Mouse (Mus musculus): ENCODE measurements around the gene Ankrd54.

The Ankrd54 gene

DNA sequence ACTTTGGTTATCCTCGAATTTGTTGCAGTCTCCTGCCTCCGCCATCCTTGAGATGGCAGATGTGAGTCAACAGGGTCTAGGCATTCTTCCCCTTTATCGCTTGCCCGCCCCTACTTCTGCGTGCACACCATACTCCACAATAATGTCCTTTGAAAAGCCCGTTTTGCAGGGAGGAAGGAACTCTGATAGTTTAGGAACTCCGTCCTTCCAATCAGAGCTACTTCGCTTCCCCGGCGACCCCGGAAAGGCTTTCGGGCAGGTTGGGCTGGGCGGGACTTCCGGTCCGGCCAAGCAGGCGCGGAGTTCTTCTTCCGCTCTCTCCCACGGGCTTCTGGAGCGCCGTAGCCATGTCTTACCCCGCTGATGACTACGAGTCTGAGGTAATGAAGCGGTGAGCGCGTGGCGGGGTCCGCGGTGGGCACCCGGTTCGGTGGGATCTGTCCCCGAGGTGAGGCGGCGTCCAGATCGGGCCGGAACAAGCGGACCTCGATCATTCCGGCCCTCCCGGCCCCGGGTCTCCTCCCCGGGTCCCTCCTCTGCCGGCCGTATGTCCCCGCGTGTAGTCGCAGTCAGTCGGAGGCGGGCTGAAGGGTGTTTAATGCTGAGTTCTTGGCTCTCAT lies 12.3 kb upstream of the Ankrd54 start, which contains the start of gene Eif3l:
Gene Eif3l, plus strand, starts transcription at position 267 of the 620 bp plus-strand sequence.
- DNase-seq, result peak; percentile 92

DNA sequence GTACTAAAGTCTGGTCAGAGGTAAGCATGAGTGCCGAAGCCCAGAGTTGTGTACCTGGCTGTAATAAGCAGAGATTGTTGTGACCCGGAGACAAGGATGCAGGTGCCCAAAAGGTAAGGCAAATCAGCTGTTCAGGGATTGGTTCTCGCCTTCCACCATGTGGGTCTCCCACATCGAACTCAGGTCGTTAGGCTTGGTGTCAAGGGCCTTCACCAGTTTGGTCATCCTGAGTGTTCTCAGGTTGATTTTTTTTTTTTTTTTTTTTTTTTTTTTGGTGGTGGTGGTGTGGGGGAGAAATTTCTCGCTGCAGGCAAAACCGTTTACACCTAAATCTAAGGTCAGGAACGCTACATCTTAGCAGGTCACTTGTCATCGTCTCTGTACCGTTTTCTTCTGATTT lies 11.8 kb upstream of the Ankrd54 start:
- no peak for DNase-seq

DNA sequence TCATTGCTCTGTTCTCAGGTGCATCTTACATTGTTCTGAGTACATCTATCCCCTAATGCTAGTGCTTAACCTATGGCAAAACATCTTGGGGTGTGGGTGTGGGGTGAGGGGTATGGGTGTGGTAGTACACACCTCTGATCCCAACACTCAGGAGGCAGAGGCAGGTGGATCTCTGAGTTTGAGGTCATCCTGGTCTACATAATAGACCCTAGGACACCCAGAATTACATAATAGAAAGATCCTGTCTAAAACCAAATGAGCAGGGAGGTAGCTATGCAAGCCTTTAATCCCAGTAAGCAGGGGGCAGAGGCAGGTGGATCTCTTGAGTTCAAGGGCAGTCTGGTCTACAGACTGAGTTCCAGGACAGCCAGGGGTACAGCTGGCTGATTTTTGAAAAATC lies 11.1 kb upstream of the Ankrd54 start:
- DNase-seq, result no peak

DNA sequence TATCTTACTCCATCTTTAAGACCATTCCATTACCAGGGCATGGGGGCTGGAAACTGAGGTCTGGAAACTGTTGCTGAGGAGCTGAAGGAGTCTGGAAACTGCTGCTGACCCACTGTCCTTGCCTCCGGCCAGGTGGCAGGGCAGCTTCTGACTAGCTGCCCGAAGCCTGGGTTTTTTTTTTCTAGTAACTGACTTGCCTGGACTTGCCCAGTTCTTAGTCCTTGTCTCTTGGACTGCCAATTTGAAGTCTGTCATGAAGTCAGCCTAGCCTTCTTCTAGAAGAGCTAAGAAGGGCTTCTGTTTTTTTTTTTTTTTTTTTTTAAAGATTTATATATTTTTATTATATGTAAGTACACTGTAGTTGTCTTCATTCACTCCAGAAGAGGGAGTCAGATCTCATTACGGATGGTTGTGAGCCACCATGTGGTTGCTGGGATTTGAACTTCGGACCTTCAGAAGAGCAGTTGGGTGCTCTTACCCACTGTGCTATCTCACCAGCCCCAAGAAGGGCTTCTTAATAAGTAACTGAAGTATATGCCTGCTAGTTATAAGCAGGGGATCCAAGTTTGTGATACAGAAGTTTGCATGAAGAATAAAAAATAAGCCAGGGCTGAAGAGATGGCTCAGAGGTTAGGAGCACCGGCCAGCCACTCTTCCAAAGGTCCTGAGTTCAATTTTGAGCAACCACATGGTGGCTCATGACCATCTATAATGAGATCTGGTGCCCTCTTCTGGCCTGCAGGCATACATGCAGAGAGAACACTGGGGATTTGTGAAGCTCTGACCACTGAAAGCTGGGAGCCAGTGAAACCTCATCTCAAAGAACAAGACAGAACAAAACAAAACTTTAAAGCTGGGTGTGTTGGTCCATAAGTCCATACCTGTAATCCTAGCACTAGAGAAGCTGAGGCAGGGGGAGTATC lies 8.7 kb upstream of the Ankrd54 start:
- peak; percentile 63 for DNase-seq

DNA sequence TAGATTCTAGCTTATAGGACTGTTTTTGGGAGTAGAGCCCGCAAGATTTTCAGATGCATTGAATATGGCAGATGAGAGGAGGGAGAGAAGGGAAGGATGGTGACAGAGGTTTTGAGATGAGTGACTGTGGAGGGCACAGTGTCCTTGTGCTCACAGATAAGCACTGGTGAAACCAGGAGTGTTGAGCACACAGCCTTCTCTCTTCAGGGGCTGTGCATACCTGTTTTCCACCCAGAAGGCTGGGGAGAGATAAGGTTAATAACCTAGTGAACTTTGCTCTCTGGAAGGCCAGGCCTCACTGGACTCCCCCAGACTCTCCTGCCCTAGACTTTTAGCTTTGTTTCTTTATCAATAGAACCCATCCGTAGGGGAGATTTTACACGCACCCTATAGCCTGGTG lies 5.7 kb upstream of the Ankrd54 start:
- no peak for DNase-seq

DNA sequence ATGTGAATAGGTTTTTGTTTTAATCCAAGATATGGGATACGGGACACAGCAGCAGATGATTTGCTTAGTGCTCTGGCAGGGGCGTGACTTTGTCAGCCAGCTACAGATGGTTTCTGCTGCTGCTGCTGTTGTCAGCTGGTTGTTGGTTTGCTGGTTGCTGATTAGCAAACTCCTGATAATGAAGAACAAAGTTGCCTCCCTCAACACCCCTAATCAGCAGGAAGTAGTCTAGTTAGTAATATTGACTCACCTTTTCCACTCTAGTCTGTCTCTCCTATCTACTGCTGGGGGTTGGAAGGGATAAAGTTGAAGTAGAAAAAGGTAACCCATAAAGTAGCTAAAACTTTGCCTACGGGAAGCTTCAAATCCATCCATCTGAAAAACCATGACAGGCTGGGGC lies 4.9 kb upstream of the Ankrd54 start:
- no peak for DNase-seq

DNA sequence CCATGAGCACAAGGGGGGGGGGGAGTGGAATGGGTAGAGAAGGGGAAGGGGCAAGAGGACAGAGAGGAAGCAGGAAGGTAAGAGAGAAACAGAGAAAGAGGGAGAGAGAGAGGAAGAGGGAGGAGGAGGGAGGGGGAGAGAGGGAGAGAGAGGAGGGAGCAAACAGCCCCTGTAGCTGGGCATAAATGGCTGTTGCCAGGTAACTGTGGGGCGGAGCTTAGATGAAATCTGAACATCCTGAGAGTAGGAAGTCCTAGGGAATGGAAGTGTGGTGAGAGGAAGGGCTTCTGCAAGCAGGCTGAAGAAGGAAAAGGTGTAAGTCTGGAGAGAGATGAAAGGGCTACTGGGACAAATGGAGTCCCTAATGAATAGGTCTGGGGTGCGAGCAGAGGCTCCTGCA lies 3.6 kb upstream of the Ankrd54 start:
- no peak for DNase-seq

DNA sequence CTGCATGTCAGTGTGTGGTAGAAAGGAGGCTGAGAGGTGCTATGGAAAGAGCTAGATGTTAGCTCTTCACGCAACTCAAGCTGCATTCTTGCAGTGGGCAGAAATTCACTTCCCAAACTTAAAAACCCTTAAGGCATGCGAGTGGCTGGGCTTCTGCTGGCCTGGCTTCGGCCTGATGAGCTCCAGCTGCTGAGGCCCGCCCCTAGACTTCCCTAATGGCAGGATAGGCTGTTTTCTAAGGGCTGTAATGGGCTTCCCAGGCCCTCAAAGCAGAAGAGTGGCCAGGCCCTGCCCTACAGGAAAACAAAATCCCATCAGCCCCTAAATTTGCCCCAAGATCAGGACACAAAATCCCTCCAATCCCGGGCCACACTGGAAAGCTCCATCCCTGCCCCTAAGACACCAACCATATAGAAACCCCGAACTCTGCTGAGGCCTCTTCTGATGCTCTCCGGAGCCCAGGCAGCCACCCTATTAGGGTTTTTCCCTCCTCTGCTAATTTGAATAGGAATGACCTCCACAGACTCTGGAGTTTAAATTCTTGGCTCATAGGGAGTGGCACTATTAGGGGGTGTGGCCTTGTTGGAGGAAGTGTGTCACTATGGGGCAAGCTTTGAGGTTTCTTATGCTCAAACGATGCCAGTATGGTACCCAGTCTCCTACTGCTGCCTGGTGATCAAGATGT lies 2.5 kb upstream of the Ankrd54 start:
- DNase-seq, result peak; percentile 62

DNA sequence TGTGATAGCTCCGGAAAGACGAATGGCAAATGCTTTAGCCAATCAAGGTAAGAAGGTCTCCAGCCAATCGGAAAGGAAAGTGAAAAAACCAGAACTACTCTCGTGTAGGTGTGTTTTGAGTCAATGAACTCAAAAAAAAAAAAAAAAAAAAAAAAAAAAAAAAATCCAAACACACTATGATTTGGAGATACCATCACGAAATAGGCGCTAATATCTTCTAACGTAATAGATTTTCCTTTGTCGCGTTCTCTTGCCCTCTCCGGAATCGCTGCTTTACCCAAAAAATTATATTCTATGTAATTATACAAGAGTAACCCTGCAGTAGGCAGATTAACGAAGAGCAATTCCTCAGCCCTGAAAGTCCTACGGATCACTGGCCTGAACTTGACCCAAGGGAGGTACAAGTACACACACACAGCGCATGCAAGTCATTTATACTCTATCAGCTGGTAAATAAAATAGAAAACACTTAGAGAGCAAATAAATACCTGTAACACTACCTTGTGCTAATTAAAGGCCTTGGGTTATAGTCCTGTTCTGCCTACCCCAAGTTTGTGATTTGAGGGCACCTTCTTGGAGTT lies 557 bp upstream of the Ankrd54 start:
- no peak for DNase-seq

DNA sequence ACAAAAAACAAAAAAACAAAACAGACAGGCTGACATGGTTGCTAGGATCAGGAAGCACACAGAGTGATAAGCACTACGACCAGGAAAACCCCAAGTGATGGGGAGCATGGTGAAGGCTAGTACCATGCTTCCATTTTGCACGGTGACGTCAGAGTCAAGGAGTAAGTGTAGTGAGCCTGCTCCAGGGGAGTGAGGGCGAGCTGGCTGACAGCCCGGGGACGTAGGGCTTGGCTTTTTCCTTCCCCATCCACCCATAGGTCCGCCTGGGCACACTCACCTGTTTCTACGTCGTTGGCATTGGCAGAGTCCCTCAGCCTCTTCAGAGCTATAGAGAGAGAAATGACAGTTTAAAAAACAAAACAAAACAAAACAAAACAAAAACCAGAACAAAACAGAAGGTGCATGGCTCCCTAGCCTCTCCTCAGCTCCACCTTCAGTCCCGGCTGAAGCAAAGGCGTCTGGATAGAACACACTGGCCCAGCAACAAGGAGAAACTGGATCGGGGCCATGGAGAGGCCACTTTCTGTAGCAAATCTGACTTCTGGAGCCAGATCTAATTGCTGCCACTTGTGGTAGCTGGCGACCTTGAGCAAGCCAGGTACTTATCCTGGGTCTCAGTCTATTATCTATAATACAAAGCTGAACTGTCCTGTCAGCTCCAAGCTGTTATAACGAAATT lies 1.7 kb downstream of the Ankrd54 start:
- peak; percentile 31 for DNase-seq

DNA sequence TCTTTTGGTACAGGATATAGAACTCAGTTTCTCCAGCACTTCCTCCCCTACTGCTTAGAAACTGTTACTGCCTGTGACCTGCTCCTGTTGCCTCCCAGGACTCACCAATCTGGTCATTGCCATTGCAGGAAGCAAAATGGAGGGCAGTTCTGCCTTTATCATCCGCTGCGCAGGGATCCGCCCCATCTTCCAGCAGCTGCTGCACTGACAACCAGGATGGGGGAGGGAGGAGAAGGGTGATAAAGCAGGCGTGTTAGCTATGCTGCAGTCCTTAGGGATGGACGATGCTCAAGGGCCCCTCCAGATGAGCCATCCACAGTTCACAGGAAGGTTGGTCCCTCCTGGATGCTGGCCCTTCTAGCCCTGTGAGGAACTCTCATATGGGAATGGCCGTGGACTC lies 4.8 kb downstream of the Ankrd54 start:
- DNase-seq, result no peak

DNA sequence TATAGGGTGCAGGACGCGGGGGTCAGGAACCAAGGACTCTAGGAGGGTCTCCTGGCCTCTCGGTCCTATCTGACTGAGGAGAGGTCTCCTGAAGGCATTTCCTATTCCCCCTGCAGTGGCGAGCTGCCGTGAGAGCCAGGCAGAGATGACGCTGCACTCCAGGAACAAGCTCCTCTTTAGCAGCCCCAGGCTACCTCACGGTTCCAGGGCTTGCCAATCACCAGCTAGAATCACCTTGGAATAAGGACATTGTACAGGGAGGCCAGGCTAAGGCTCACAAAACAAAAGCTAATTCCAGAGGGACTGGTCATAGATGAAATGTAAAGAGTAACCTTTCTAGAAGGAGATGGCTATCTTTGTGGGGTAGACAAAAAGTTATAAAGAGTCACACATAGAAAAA lies 6.1 kb downstream of the Ankrd54 start:
- DNase-seq, result no peak

DNA sequence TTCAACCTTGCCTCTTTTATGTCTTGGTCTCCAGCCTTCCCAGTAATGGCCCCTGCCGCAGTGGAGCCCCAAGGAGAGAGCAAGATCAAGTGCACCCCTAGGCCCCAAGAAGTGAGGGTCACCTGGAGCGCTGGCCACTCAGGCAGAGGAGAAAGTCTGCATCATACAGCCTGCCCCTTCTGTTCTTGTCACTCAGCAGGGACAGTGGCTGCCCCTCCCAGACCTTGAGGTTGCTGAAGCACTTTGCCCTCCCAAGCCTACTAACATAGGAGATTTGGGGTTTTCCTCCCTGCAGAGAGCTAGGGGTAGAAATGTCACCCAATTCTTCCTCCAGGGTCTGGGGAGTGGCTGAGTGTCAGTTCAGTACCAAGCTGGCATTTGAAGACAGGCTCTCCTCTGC lies 10.3 kb downstream of the Ankrd54 start:
- no peak for DNase-seq

DNA sequence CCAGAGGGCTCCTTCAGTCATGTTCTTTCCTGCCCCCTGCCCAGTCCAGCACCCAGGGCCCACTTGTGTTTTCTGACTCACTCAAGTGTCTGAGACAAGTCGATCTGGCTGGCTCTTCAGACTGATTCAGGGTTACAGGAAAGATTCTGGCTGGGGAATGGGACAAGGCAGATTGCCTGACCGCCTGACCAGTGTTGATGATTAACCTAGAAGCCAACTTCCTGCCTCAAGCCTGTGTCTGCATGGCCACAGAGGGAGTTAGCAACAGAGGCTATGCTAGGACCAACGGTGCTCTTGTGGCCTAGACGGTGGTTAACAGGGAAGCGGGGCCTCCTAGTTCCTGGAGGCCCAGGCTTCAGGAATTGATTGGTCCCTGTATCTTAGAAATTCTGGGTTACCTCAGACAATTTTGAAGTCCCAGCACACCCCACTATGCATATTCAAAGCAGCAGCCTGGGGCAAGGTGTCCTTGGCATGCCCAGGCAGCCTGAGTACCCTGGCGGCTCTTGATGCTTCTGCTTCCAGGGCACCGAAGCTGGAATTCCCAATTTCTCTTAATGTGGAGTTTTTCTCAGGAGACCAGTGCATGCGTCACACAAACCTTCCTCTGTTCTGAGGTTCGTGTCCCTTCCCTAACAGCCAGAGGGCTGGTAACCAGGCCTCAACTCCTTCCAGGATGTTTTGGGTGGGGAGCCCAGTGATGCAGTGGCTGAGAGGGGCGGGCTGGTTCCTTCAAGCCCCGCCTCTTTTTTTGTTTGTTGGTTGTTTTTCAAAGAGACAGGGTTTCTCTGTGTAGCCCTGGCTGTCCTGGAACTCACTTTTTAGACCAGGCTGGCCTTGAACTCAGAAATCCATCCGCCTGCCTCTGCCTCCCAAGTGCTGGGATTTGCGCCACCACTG lies 11.0 kb downstream of the Ankrd54 start:
- peak; percentile 57 for DNase-seq

DNA sequence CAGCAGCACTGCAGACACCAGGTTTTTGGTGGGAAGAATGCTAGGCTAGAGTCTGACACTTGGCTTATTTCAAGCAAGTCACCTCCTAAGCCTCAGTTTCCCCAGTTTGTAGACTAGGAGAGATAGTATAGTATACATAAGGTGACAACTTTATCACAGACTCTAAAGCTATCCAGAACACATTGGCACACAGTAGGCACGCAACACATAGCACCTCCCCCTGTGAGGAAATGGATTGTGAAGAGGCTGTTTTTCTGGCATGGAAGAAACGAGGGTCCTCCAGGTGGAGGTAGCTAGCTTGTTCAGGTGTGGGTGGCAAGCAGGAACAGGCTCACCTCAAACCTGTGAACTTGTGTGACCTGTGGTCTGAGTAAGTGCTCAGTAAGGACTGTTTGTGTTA lies 11.7 kb downstream of the Ankrd54 start:
- no peak for DNase-seq

DNA sequence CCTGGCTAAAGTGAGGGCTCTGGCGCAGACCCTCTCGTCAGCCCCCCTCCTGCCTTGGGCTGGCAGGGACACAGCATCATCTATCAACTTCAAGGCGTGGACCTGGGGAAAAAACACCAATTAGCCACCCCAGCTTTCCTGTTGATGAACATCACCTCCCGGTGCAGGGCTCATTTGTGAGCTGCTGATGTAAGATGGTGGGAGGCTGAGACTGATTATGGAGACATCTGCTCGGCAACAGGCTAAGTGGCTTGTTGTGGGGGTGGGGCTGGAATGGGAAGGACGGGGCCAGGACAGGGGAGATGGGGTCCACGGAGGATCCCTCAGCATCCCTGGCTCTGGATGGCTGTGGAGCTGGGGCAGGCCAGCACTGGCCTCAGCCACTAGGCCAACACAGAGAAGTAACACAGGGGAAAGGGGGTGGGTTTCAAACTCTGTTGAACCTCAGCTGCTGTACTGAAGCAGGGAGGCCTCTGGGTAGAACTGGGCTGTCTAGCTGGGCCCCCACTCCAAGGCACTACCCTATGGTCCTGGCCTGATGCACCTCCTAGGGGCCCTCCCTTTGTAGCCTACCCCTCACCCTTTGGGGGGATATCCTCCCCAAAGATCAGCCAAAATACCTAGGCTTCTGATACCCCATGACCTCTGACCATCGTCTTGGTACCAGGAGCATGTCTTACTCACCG lies 12.4 kb downstream of the Ankrd54 start:
- no peak for DNase-seq

DNA sequence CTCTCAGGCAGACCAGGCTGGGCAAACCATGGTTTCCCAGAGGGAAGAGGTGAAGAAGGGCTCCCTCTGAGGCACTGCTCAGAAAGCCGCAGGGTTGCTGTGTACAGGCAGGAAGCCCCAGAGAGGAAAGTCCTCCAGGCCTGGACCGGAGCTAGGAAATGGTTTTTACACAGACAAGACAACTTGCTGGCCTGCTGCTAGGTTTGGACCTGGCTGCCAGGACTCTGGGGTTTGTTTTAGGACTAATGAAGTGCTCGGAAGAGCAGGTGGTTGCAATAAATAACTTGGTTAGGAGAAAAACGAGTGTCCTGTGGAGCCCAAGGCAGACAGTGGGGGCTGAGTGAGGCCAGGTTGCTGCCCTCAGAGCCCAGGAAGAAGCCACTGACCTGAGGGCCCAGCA lies 14.5 kb downstream of the Ankrd54 start:
- no peak for DNase-seq

DNA sequence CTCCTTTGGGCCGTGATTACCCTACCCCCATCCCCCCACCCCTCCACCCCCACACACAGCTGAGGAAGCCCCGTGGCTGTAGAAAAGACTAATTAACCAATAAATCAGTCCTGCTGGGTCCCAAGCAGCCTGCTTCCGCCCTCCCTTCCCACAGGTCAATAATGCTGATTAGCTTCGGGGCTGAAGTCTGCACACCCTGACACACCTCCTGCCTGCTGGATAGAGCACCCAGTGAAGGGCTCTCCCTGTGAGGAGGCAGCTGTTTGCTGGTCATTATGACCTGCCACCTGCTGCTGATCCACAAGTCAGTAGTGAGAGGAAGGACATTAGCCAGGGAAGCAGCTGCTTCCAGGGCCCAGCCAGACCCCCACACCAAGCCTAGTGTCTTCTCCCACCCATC lies 17.9 kb downstream of the Ankrd54 start:
- no peak for DNase-seq

DNA sequence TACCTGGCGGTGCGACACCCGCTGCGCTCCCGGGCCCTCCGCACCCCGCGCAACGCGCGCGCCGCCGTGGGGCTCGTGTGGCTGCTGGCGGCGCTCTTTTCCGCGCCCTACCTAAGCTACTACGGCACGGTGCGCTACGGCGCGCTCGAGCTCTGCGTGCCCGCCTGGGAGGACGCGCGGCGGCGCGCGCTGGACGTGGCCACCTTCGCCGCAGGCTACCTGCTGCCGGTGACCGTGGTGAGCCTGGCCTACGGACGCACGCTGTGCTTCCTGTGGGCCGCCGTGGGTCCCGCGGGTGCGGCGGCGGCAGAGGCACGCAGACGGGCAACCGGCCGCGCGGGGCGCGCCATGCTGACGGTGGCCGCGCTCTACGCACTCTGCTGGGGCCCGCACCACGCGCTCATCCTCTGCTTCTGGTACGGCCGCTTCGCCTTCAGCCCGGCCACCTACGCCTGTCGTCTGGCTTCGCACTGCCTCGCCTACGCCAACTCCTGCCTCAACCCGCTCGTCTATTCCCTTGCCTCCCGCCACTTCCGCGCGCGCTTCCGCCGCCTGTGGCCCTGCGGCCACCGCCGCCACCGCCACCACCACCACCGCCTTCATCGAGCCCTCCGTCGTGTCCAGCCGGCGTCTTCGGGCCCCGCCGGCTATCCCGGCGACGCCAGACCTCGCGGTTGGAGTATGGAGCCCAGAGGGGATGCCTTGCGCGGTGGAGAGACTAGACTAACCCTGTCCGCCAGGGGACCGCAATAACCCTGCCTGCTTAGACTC lies 19.8 kb downstream of the Ankrd54 start:
- DNase-seq, result no peak

DNA sequence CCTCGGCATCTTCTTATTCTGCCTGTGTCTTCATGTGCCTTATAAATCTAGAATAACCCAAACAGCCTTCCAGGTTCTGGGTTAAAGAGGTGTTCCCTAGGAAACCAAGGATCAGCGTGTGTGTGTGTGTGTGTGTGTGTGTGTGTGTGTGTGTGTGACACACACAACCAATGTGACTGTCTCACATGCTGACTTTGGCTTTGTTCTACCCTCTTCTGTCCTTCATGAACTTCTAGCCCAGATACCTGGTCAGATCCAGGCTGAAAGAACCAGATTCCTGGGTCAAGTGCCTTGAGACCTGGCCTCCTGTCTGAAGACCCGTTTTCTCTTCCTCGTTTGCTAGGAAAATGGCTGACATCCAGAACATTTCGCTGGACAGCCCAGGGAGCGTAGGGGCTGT lies 21.1 kb downstream of the Ankrd54 start, which contains the start of gene Galr3:
Gene Galr3, plus strand, starts transcription at position 301 of the 400 bp plus-strand sequence.
- no peak for DNase-seq
